In genomic region chr16:20424226-20424663, GRCm38 (mm10) we compare ENCODE assay signal across 8 mouse cellular contexts. TPM values are rescaled to one million over a fixed set of nuclear protein-coding genes. Genes with fewer than 3 reads are reported as not detected.
DNase-seq lines count a peak whose midpoint lies in the region; ATAC-seq and TF ChIP-seq lines count a peak whose summit lies in the region.

No protein-coding gene starts in this region.

- H3K4me2 ChIP-seq in heart, embryonic 15.5 days: peak overlapping the region; percentile 74
- H3K4me2 ChIP-seq in midbrain, embryonic 15.5 days: peak overlapping the region; percentile 83; the same call in 1 of the 2 replicates

- no peaks in the 10 kb centered on the region for H3K27me3 ChIP-seq in heart, embryonic 15.5 days
- H3K27me3 ChIP-seq in midbrain, embryonic 15.5 days (replicated peaks): no peaks in the 10 kb centered on the region

- no peak overlapping the region for H3K27ac ChIP-seq in left cerebral cortex, adult 2 months
- H3K27ac ChIP-seq in brown adipose tissue, adult 24 weeks (replicated peaks; ENCODE audit: low read depth, low read length): peak overlapping the region; percentile 53
- peak overlapping the region; percentile 89 for H3K27ac ChIP-seq in heart, embryonic 15.5 days
- H3K27ac ChIP-seq in midbrain, embryonic 15.5 days: no peak overlapping the region

- no peak for DNase-seq in left cerebral cortex, adult 2 months (ENCODE audit: extremely low spot score in 1 of 2, low spot score in 2 of 2)
- no peak for DNase-seq in left cerebral cortex, adult 8-10 months (ENCODE audit: low spot score in 2 of 2)
- DNase-seq in adrenal gland, postnatal 10 days: no peak
- DNase-seq in thymus, postnatal 10 days (ENCODE audit: low spot score in 2 of 2): no peak
- DNase-seq in right cerebral cortex, postnatal 14 days: no peak

- intact Hi-C loops in left cerebral cortex, adult 2 months (cut with DNase I): no loop called here

- H3K9me3 ChIP-seq in heart, embryonic 15.5 days (replicated peaks): no peaks in the 10 kb centered on the region
- no peaks in the 10 kb centered on the region for H3K9me3 ChIP-seq in midbrain, embryonic 15.5 days

- H3K36me3 ChIP-seq in heart, embryonic 15.5 days: peaks cover 20% of the 10 kb centered on the region
- 0 out of 2 replicates have a peak, but pooled peaks cover 7% of the 10 kb centered on the region for H3K36me3 ChIP-seq in midbrain, embryonic 15.5 days (replicated peaks)

- H3K9ac ChIP-seq in heart, embryonic 15.5 days: no peak overlapping the region
- H3K9ac ChIP-seq in midbrain, embryonic 15.5 days: no peak overlapping the region

- no peak for TF ChIP-seq CTCF in left cerebral cortex, adult 2 months (IDR thresholded peaks at IDR 0.05)

- H3K4me3 ChIP-seq in left cerebral cortex, adult 2 months: peak overlapping the region; percentile 85
- H3K4me3 ChIP-seq in brown adipose tissue, adult 24 weeks (ENCODE audit: insufficient read depth, low read depth, low read length): peak overlapping the region; percentile 91
- peak overlapping the region; percentile 89 for H3K4me3 ChIP-seq in heart, embryonic 15.5 days
- no peak overlapping the region for H3K4me3 ChIP-seq in midbrain, embryonic 15.5 days

- H3K4me1 ChIP-seq in brown adipose tissue, adult 24 weeks (ENCODE audit: control insufficient read depth, insufficient read depth, insufficient read length, low read length): no peaks in the 10 kb centered on the region; the same call in 1 of the 2 replicates
- peaks cover 20% of the 10 kb centered on the region for H3K4me1 ChIP-seq in heart, embryonic 15.5 days (replicated peaks)
- H3K4me1 ChIP-seq in midbrain, embryonic 15.5 days: peaks cover 25% of the 10 kb centered on the region

- no peak for ATAC-seq in heart, embryonic 15.5 days (replicated peaks; ENCODE audit: insufficient number of reproducible peaks, insufficient read depth, low FRiP score, low read depth)
- no peak for ATAC-seq in midbrain, embryonic 15.5 days (replicated peaks)

- 52% methylated on average over 7 of the region's 7 CpGs for WGBS in heart, embryonic 15.5 days
- WGBS in midbrain, embryonic 15.5 days: 91% methylated on average over 7 of the region's 7 CpGs

RNA-seq across cellular contexts. Expression of gene Abcc5, which starts 1.9 kb away (rescaled TPM):
- total RNA-seq in left cerebral cortex, adult 2 months (2021): 100 to 1,000 TPM; 251 to 270 TPM
- 100 to 1,000 TPM; 189 to 219 (median 203) TPM for total RNA-seq in left cerebral cortex, adult 8-10 months (2022)
- 21.2 and 21.3 TPM in 2 replicates for polyA plus RNA-seq in brown adipose tissue, adult 24 weeks (2012; ENCODE audit: insufficient read depth, insufficient read length, missing spikeins)
- 55.5 and 60.5 TPM in 2 replicates for polyA plus RNA-seq in heart, embryonic 15.5 days (2015; fragmentation: Nextera tagmentation; extraction: Ambion mirVana)
- 165 and 182 TPM in 2 replicates for polyA plus RNA-seq in midbrain, embryonic 15.5 days (2015; fragmentation: Nextera tagmentation; extraction: Ambion mirVana)
- 10 to 100 TPM; 43.6 to 59.3 TPM for total RNA-seq in adrenal gland, postnatal 10 days (2021)

Comparison
In these comparisons a context has a peak if more than half of its experiments do, and no peak if none do; other contexts are left out.
1. H3K27ac ChIP-seq: peak in brown adipose tissue, adult 24 weeks (single experiment) and heart, embryonic 15.5 days (single experiment); none in left cerebral cortex, adult 2 months (single experiment) and midbrain, embryonic 15.5 days (single experiment).